Mouse (Mus musculus) testis, adult 10 weeks (tissue): ENCODE data around the gene Impdh1. TPM values are rescaled to one million over a fixed set of nuclear protein-coding genes. Genes with fewer than 3 reads are reported as not detected.

Experiments used
- polyA plus RNA-seq: library from polyadenylated mRNA; stranded (reverse); fragments of 350-450 nt; fragmentation: Illumina TruSeq; extraction: RNeasy Lipid Tissue Mini Kit (QIAGEN cat#74804); gene quantifications from one replicate; pipeline ENCODE4 v1.2.3, GENCODE M21; 2014; ENCODE audit warnings: low read depth, low replicate concordance

Impdh1 gene
- polyA plus RNA-seq, result 0.84 TPM

DNA sequence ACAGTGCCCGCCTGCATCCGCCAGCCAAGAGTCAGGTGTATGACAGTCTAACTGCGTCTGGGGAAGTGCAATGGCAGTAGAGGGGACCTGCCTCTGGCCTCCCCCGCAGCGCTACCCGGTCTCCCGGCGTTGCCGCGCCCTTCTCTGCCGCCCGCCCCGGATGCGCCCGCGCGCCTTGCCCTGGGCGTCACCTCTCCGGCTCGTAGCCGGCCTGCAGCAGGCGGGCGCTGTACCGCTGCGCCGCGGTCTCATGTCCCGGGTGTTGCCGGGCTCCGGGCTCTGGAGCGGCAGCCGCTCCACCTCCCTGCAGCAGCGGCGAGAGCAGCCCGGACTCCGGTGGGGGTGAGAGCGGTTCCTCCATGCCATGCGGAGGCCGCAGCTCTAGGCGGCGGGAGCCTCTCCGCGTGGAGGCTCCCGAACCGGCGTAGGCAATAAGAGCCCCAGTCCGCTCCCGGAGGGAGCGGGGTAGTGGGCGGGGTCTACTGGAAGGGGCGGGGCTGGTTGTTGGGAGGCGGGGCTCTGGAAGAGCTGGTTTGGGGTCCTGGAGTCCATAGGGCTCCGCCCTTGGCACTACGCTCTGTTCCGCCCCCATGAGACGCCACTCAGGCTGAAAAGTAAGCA is at the start of gene Impdh1:
Gene Impdh1, minus strand, starts transcription at position 484 of the 621 bp plus-strand sequence.

DNA sequence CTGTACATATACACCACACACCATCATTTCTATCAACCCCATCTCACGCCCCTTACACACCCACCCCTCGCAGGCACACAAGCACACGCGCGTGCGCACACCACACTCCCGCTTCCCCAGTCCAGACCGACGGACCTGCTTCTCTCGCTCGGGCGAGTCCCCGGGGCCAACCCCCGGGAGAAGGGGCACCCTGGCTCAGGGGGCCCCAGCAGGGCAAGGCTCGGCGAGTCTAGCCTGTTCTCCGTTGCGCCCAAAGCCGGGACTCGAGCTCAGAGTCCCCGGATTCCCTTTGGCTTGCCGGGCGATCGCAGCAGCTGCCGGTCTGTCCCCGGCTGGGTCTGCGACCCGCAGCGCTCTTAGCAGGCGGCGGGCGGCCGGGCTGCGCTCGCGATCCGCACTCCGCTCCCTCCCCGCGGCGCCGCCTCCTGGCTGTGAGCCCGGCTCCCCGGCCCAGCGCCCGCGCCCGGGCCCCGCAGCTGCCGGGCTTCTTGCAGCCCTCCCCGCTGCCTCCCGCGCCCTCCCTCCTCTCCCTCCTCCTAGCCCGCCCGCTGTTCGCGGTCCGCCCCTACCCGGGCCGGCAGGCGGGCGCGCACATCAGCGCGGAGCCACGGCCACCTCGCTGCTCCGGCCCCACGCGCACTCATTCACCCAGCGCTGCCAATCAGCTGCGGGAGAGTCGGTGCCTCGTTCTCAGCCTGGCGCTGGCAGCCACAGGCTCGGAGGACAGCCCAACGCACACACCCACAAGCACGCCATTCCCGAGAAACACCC is 37.1 kb downstream of the Impdh1 start, which contains the start of gene Prrt4:
Gene Prrt4, minus strand, starts transcription at position 697 of the 771 bp plus-strand sequence.

DNA sequence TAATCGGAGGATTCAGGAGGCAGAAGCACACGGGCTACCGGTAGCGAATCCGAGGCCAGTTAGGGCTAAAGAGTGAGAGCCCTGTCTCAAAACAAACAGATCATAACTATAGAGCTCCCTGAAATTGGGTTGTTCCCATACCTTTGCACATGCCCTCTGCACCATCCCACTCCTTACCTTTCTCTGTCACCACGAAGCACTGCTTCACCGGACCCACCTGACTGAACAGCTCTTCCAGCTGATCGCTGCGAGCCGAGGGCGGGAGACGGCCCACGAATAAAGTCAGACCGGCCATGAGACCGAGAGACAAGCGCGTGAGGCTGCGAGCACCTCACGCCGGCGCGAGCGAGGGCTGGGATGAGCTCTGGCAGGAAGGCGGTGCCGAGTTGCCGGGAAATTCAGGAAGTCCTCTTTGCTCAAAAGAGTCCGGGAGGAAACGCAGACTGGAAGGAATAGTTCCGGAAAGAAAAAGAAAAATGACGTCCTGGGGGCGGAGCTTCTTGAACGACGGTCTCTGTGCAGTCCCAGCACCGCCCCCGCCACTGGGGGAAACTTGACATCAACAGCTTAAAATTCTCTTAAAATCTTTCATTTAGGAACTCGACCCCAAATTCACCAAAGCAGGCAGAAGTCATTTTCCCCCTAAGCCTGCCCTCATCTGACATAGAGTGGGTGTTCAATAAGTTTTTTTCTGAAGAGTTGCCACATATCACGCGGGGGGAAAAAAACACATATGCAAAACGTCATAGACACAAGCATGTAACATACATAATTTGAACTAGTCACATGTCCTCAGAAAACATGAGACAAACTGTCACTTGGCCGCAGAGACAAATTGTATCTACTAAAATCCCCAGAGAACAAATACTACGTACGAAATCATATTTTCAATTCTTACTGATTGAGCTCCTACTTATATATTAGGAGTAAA is 51.6 kb downstream of the Impdh1 start, which contains the start of gene Rbm28:
Gene Rbm28, minus strand, starts transcription at position 693 of the 931 bp plus-strand sequence.

Other genes with a start within 250 kb of the Impdh1 start
- 0.84 TPM for gene Lep, start 156.1 kb downstream of the Impdh1 start, polyA plus RNA-seq
- gene Rbm28, start 51.4 kb downstream of the Impdh1 start, polyA plus RNA-seq, result 162 TPM
- gene Prrt4, start 36.8 kb downstream of the Impdh1 start, polyA plus RNA-seq, result not detected
- 20.7 TPM for gene Hilpda, start 56.1 kb upstream of the Impdh1 start, polyA plus RNA-seq
- 194 TPM for gene Fam71f2, start 63.2 kb upstream of the Impdh1 start, polyA plus RNA-seq
- gene Fam71f1, start 102.8 kb upstream of the Impdh1 start, polyA plus RNA-seq, result 113 TPM
- gene Calu, start 131.7 kb upstream of the Impdh1 start, polyA plus RNA-seq, result 59.0 TPM
- gene Opn1sw, start 172.1 kb upstream of the Impdh1 start, polyA plus RNA-seq, result not detected
- gene Ccdc136, start 179.9 kb upstream of the Impdh1 start, polyA plus RNA-seq, result 542 TPM
- gene Flnc, start 216.9 kb upstream of the Impdh1 start, polyA plus RNA-seq, result 0.04 TPM